Mouse (Mus musculus) neutrophil, adult 83 days (primary cell): ENCODE data around the gene Ipo5. TPM values are rescaled to one million over a fixed set of nuclear protein-coding genes. Genes with fewer than 3 reads are reported as not detected.

Experiments used
- total RNA-seq, 2 experiments: library from RNA; stranded (reverse); gene quantifications; one replicate each; pipeline ENCODE4 v1.2.4; 2023

The Ipo5 gene
- total RNA-seq = 10 to 100 TPM; 47.1 to 48.8 TPM

DNA sequence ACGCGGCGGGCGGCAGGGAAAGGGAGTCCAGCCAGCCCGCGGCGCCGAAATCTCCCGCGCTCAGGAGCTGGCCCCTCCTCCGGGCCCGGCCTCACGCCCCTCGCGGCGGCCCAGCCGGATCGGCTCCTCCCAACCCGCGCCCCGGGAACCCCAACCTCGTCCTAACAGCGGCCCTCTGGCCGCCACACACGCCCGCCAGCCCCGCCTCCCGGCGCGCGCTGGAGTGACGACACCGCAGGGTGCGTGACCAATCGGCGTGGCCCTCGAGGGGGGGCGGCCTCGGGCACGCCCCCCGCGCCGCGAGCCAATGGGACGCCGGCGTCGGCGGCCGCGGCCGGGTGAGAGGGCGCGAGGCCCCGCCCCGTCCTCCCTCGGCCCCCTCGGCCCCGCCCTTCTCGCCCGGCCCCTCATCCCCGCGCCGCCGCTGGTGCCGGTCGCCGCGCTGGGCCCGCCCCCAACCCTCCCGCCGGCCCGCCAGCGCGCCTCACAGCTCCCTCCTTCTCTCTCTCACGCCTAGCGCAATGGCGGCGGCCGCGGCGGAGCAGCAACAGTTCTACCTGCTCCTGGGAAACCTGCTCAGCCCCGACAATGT lies at the start of gene Ipo5:
Gene Ipo5 (plus strand): TSS at position 492 of the 592 bp plus-strand sequence.

Other genes with a start within 250 kb of the Ipo5 start
- 1 to 10 TPM; 7.0 to 7.1 TPM for gene Farp1, start 124.0 kb downstream of the Ipo5 start, total RNA-seq